Mouse (Mus musculus) hindbrain, embryonic 14.5 days (tissue): ENCODE results near the gene Sult2a8. TPM values are rescaled to one million over a fixed set of nuclear protein-coding genes. Genes with fewer than 3 reads are reported as not detected.

Experiments used
- polyA plus RNA-seq: library from polyadenylated mRNA; unstranded; fragments of >200 nt; fragmentation: Nextera tagmentation; extraction: Ambion mirVana; gene quantifications from 2 replicates; pipeline ENCODE4 v1.2.1, GENCODE M21; 2014

The Sult2a8 gene
- polyA plus RNA-seq, 1 experiment from 2014 or later = not detected

Other genes with a start within 250 kb of the Sult2a8 start
- not detected in 2 replicates for gene Sult2a6, start 191.9 kb downstream of the Sult2a8 start, polyA plus RNA-seq
- not detected in 2 replicates for gene Obox8, start 113.2 kb downstream of the Sult2a8 start, polyA plus RNA-seq
- not detected in 2 replicates for gene Sult2a7, start 47.5 kb upstream of the Sult2a8 start, polyA plus RNA-seq
- 0.26 and 0.51 TPM in 2 replicates for gene Vmn1r90, start 116.7 kb upstream of the Sult2a8 start, polyA plus RNA-seq
- not detected in 2 replicates for gene Obox7, start 212.7 kb upstream of the Sult2a8 start, polyA plus RNA-seq